Mouse (Mus musculus) kidney, embryonic 15.5 days (tissue): ENCODE data around the gene Hps3. TPM values are rescaled to one million over a fixed set of nuclear protein-coding genes. Genes with fewer than 3 reads are reported as not detected.
A peak's percentile ranks its signal among the peaks of the same experiment; 100 is the strongest.
"Not testable (repeated sequence)": the region's sequence is repeated elsewhere in the genome, so short reads cannot be mapped to it uniquely, and the experiment has no call there.

Experiments used
- ATAC-seq: fragments of 200-750 bp; cut with Nextera tagmentation; replicated peaks from 2 replicates; pipeline ENCODE4 v1.8.0; 2017; ENCODE audit warnings: moderate TSS enrichment; ENCODE audit not compliant: low FRiP score
- H3K27ac ChIP-seq: fragments of 300-500 bp; sonication (generic); 2 replicates; pipeline ENCODE4 v1.5.1; 2015; ENCODE audit warnings: mild to moderate bottlenecking, inconsistent platforms
- H3K27me3 ChIP-seq: fragments of 300-500 bp; sonication (generic); 2 replicates; pipeline ENCODE4 v1.6.1; 2015; ENCODE audit warnings: inconsistent platforms
- H3K36me3 ChIP-seq: fragments of 300-500 bp; sonication (generic); 2 replicates; pipeline ENCODE4 v1.6.1; 2015; ENCODE audit warnings: inconsistent platforms
- H3K4me1 ChIP-seq: fragments of 300-500 bp; sonication (generic); 2 replicates; pipeline ENCODE4 v1.6.1; 2015; ENCODE audit warnings: inconsistent platforms
- H3K4me2 ChIP-seq: fragments of 300-500 bp; sonication (generic); 2 replicates; pipeline ENCODE4 v1.6.1; 2015; ENCODE audit warnings: moderate library complexity, mild to moderate bottlenecking, inconsistent platforms
- H3K4me3 ChIP-seq: fragments of 300-500 bp; sonication (generic); replicated peaks from 2 replicates; pipeline ENCODE4 v1.5.1; 2015; ENCODE audit warnings: mild to moderate bottlenecking, inconsistent platforms
- H3K9ac ChIP-seq: fragments of 300-500 bp; sonication (generic); 2 replicates; pipeline ENCODE4 v1.6.1; 2015; ENCODE audit warnings: mild to moderate bottlenecking, inconsistent platforms
- H3K9me3 ChIP-seq: fragments of 300-500 bp; sonication (generic); replicated peaks from 2 replicates; pipeline ENCODE4 v1.6.1; 2016; ENCODE audit warnings: inconsistent platforms
- WGBS: fragments of 180-500 bp; shearing (Covaris S2); methylation state at CpG from one replicate; pipeline ENCODE4 v1.1.7; 2015; ENCODE audit warnings: mixed read lengths; 5-methylcytosine and 5-hydroxymethylcytosine counted together
- polyA plus RNA-seq: library from polyadenylated mRNA; unstranded; fragments of >200 nt; fragmentation: Nextera tagmentation; extraction: Ambion mirVana; gene quantifications from 2 replicates; pipeline ENCODE4 v1.2.1, GENCODE M21; 2015

Gene Hps3
- polyA plus RNA-seq: 10.1 and 12.2 TPM in 2 replicates

DNA sequence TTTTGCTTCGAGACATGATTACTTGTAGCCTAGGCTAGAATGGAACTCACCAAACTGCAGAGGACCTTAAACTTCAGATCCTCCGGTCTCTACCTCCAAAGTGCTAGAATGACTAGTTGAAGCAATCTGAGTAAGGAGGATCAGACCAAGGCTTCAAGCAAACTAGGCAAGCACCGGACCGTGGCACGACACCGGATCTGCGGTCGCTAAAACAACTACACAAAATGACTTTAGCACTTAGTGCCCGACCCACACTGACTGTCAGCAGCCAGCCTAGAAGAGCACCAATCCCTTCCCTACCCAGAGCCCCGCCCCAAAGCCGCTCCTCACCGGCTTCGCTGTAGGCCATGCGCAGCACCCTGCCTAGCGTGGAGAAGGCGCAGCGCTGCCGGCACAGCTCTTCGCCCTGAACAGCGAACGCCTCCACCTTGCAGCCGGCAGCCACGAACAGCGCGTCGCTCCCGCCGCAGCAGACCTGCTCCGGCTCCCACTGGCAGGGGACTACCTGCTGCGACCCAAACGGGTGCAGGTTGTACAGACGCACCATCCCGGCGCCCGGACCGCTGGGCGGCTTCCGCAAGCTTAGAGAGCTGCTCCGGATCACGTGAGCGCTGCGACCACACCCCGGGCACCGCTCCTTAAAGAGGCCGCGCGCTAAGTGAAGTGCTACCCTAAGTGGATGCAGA, at the start of gene Hps3:
Hps3 (minus strand) TSS at position 597 of the 686 bp plus-strand sequence.
- H3K4me2 ChIP-seq: peak within 1 kb of the TSS; percentile 77
- peak within 1 kb of the TSS; percentile 57 for H3K9ac ChIP-seq
- H3K36me3 ChIP-seq: no peaks in the 10 kb centered on the region
- peaks cover 9% of the 10 kb centered on the region for H3K4me1 ChIP-seq
- H3K9me3 ChIP-seq: no peaks in the 10 kb centered on the region; the same call in 1 of the 2 replicates
- ATAC-seq: peak; percentile 100
- whole genome bisulfite sequencing: under 1% methylated on average over 47 of the region's 47 CpGs
- peak within 1 kb of the TSS; percentile 92 for H3K4me3 ChIP-seq
- H3K27me3 ChIP-seq: no peaks in the 10 kb centered on the region
- peak within 1 kb of the TSS; percentile 88 for H3K27ac ChIP-seq

GRCm38 (mm10) chr3:20082161-20082560, 47.0 kb upstream of the Hps3 start:
- Histone ChIP-seq H3K9ac (no peak overlapping the region), H3K9me3 (no peaks in the 10 kb centered on the region), H3K4me3 (no peak overlapping the region), H3K27ac (no peak overlapping the region), H3K27me3 (no peaks in the 10 kb centered on the region), H3K4me2 (no peak overlapping the region), H3K4me1 (no peaks in the 10 kb centered on the region), H3K36me3 (peaks cover 41% of the 10 kb centered on the region)
- ATAC-seq: no peak
- 79% methylated on average over 3 of the region's 3 CpGs for WGBS

DNA sequence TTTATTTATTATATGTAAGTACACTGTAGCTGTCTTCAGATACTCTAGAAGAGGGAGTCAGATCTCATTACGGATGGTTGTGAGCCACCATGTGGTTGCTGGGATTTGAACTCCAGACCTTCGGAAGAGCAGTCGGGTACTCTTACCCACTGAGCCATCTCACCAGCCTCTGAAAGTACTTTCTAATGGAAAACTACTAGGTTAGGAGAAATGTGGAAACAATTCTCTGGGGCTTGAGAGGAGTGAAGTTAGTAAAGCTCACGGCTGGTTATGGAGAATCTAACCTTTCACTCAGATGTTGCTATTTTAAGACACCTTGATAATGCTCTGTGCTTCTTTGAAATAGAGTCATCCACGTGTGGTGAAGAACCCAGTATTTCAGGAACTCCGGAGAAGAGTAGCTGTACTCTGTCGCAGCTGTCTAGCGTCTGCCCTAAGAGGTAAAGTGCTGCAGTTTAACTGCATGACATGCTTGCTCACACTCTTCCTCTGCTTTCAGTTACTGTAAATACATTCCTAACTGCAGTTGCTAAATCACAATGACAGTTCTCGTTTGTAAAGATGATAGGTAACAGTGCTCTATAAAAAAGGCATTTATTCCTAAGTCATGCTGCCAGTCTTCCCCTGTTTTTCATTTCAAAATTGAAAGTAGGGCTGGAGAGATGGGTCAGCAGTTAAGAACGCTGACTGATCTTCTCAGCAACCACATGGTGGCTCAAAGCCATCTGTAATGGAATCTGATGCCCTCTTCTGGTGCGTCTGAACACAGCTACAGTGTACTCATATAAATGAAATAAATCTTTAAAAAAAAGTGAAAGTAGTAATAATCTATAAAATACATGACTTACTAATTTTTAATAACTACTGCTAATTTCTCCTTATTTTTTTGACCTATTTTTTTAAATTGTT, 41.3 kb upstream of the Hps3 start:
- Histone ChIP-seq H3K36me3 (peaks cover 38% of the 10 kb centered on the region; the same call in 1 of the 2 replicates), H3K9ac (no peak overlapping the region), H3K4me1 (no peaks in the 10 kb centered on the region), H3K27ac (no peak overlapping the region), H3K27me3 (no peaks in the 10 kb centered on the region), H3K9me3 (no peaks in the 10 kb centered on the region), H3K4me2 (no peak overlapping the region), H3K4me3 (no peak overlapping the region)
- no peak for ATAC-seq
- 80% methylated on average over 11 of the region's 11 CpGs for WGBS

DNA sequence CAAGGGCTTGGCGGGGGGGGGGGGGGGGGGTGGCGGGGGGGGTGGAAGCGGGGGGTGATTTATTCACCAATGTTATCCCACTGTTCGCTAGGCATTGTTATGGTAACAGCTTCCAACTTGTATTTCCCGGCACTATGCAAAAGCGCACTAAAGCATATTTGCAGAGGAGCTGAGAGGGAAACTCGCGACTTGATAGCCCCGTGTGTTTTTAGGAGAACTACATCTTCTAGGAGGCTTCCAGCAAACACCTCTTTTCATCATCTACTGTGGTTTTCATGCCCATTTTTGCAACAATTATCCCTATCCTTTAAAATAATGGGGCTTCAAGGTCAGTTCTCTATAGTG, 23.1 kb upstream of the Hps3 start:
- Histone ChIP-seq H3K36me3 (peaks cover 13% of the 10 kb centered on the region), H3K27ac (no peak overlapping the region), H3K27me3 (no peaks in the 10 kb centered on the region), H3K9ac (peak overlapping the region; percentile 29), H3K4me1 (peaks cover 10% of the 10 kb centered on the region), H3K4me2 (peak overlapping the region; percentile 64), H3K4me3 (peak overlapping the region; percentile 91), H3K9me3 (no peaks in the 10 kb centered on the region)
- 0% methylated on average over 7 of the region's 9 CpGs for WGBS
- ATAC-seq: no peak

- Histone ChIP-seq H3K27me3 (no peaks in the 10 kb centered on the region), H3K4me1 (peaks cover 10% of the 10 kb centered on the region), H3K4me2 (peak within 1 kb of the TSS; percentile 64), H3K9me3 (no peaks in the 10 kb centered on the region), H3K4me3 (peak within 1 kb of the TSS; percentile 91), H3K9ac (peak within 1 kb of the TSS; percentile 66), H3K27ac (peak within 1 kb of the TSS; percentile 87), H3K36me3 (peaks cover 7% of the 10 kb centered on the region)
- peak; percentile 100 for ATAC-seq
- under 1% methylated on average over 54 of the region's 54 CpGs for WGBS
Measured at GRCm38 (mm10) chr3:20057306-20058196, 22.4 kb upstream of the Hps3 start, which contains the start of gene Hltf. Gene Hltf (plus strand): TSS chr3:20057811.

- H3K9ac ChIP-seq, H3K4me2 ChIP-seq, ATAC-seq, H3K36me3 ChIP-seq, H3K4me3 ChIP-seq, H3K27ac ChIP-seq, H3K4me1 ChIP-seq, H3K9me3 ChIP-seq, H3K27me3 ChIP-seq: not testable (repeated sequence)
- 77% methylated on average over 3 of the region's 3 CpGs for WGBS
Measured at GRCm38 (mm10) chr3:20044736-20045135, 9.6 kb upstream of the Hps3 start.

DNA sequence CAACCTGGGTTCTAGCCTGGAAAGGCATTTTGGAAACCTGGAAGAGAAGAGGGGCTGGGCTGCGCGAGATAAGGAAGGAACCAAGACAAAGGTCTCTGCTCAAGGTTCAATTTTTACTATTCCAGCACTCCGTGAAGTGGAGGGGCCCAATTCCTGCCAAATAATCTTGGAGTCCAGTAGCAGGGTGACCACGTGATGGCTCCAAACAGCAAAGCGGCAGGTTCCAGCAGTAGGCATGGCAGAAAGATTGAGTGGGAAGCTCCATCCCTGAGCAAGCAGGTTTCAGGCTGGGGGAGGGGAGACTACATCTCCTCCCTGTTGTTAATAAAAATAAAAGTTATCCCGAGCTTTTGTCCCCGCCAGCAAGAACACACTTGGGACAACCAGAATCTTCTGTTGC, 6.3 kb upstream of the Hps3 start:
- H3K36me3 ChIP-seq, H3K4me2 ChIP-seq, H3K27ac ChIP-seq, H3K9me3 ChIP-seq, H3K4me3 ChIP-seq, ATAC-seq, H3K27me3 ChIP-seq, H3K4me1 ChIP-seq, H3K9ac ChIP-seq: not testable (repeated sequence)
- 92% methylated on average over 7 of the region's 7 CpGs for WGBS

DNA sequence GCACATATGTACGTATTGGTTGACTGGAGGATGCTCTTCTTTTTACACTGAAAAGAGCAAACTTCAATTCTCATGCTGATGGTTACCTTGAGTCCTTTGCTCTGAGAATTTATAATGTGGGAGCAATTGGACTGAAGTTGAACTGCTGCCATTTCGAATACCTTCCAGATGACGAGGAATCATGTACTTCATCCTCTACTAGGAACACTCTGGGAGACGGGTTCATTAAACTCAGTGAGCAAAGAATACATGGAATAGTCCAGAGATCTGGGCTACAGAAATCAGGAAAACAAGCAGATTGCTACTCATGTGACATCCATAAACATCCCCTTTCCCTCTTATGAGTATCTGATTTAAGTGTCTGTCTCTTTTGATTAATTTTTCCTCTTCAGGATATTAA, 954 bp upstream of the Hps3 start:
- H3K27me3 ChIP-seq: no peaks in the 10 kb centered on the region
- WGBS: 82% methylated on average over 4 of the region's 4 CpGs
- no peak overlapping the region for H3K9ac ChIP-seq
- H3K9me3 ChIP-seq: no peaks in the 10 kb centered on the region; the same call in 1 of the 2 replicates
- H3K27ac ChIP-seq: no peak overlapping the region
- no peaks in the 10 kb centered on the region for H3K36me3 ChIP-seq
- peaks cover 9% of the 10 kb centered on the region for H3K4me1 ChIP-seq
- no peak overlapping the region for H3K4me2 ChIP-seq
- H3K4me3 ChIP-seq: no peak overlapping the region
- no peak for ATAC-seq

DNA sequence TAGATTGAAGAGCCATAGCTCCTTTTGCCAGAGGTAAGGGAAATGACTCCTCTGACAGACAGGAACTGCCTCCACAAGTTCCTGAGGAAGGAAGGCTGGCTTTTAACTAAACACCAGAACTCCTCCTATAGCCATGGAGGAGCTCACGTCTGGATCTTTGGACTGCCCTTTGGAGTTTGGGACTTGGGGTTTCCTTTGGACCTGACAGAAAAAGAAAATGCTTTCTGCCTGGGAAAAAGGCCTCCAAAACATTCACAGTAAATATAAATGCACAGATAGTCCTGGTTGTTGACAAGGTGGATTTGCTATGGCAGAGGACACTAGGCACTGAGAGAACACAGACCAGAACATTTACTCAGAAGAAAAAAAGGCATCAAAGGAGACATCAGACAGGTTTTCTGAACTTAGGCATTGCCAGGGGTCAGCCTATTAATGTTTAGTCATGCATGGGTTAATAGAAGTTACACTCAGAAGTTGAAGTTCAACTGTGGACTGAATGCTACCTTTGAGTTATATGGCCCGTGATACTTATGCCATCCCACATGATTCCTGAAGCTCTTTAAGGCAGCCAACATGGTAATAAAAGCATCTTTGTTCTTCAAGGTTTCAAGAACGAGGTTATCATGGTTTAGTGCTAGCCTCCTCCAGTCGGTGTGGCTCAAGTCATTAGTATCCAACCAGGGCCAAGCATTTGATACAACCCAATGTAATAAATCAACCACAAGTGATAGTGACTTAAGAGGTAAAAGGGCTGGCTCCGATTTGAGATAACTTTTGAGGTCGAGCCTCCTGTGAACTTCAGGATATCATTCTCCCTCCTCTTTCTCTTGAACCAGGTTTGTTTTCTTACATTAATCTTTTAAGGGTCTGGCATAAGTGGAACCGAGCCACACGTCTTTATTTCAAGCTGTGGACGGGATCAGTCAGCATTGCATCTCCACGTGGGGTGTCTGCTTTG, 1.1 kb downstream of the Hps3 start:
- no peaks in the 10 kb centered on the region for H3K27me3 ChIP-seq
- WGBS: 9% methylated on average over 10 of the region's 10 CpGs
- no peaks in the 10 kb centered on the region; the same call in 1 of the 2 replicates for H3K9me3 ChIP-seq
- ATAC-seq: no peak
- no peaks in the 10 kb centered on the region for H3K36me3 ChIP-seq
- H3K4me3 ChIP-seq: peak overlapping the region; percentile 92
- H3K4me1 ChIP-seq: peaks cover 9% of the 10 kb centered on the region
- H3K27ac ChIP-seq: peak overlapping the region; percentile 88
- peak overlapping the region; percentile 57 for H3K9ac ChIP-seq
- peak overlapping the region; percentile 77 for H3K4me2 ChIP-seq

DNA sequence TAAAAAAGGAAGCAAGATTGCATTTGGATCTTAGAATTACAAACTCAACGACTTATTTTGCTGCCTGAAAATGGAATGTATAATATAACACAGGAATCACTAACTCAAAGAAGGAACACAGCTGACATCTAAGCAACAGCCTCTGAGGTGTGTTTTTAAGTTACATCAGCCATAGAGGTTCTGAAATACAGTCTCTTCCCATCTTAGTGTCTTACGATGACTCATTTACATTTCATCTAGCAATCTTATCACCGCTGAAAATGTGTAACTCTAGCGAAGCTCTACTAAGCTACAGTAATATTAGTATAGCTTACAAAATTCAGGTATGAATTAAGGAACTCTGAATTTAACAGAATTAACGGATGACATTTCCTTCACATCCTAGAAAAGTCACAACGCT, 4.3 kb downstream of the Hps3 start:
- H3K4me1 ChIP-seq: peaks cover 9% of the 10 kb centered on the region
- no peak overlapping the region for H3K9ac ChIP-seq
- H3K36me3 ChIP-seq: peaks cover 22% of the 10 kb centered on the region
- H3K9me3 ChIP-seq: no peaks in the 10 kb centered on the region
- H3K4me3 ChIP-seq: no peak overlapping the region
- H3K4me2 ChIP-seq: no peak overlapping the region
- 91% methylated on average over 6 of the region's 6 CpGs for WGBS
- H3K27me3 ChIP-seq: no peaks in the 10 kb centered on the region
- H3K27ac ChIP-seq: no peak overlapping the region
- ATAC-seq: no peak

DNA sequence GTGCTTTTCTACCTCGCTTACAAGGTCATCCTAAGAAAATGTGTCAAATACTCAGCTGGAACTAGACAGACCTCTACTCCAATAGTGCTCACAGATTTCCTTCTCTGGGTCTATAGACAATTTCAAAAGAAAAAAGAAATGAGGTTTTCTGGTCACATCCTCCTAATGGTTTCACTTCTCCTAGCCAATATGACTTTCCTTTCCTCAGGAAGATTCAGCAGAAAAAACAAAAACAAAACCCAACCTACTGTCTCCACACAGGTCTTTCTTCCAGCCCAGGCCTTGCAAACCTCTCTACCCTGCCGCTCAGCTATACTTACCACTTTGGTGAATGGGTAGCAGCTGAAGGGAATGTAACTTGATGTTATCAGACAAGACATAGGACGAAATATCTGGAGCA, 6.5 kb downstream of the Hps3 start:
- no peak overlapping the region for H3K4me3 ChIP-seq
- ATAC-seq: no peak
- no peak overlapping the region for H3K9ac ChIP-seq
- H3K27me3 ChIP-seq: no peaks in the 10 kb centered on the region
- no peaks in the 10 kb centered on the region for H3K9me3 ChIP-seq
- H3K4me1 ChIP-seq: no peaks in the 10 kb centered on the region
- peaks cover 39% of the 10 kb centered on the region for H3K36me3 ChIP-seq
- H3K4me2 ChIP-seq: no peak overlapping the region
- H3K27ac ChIP-seq: no peak overlapping the region
- 94% methylated on average over 3 of the region's 3 CpGs for WGBS
